Mouse (Mus musculus) MEL (cell line): ENCODE data around the gene Wrap73. TPM values are rescaled to one million over a fixed set of nuclear protein-coding genes. Genes with fewer than 3 reads are reported as not detected.

ENCODE experiments used
- DNase-seq: peaks from one replicate; pipeline ENCODE4 v3.0.0; 2011; ENCODE audit warnings: low read depth, low spot score
- H3K27ac ChIP-seq: 2 replicates; pipeline ENCODE4 v1.5.1; 2012; ENCODE audit warnings: low read depth, mild to moderate bottlenecking, control low read depth, low read length, moderate library complexity; ENCODE audit not compliant: control insufficient read depth
- H3K27me3 ChIP-seq, 2 experiments: fragments of 150-350 bp in 1 of 2; sonication (generic) in 1 of 2; 2 replicates each; pipeline ENCODE4 v1.6.1; 2012; ENCODE audit warnings: low read length in 2 of 2, mild to moderate bottlenecking in 2 of 2, improper control_type of control experiment in 1 of 2, moderate library complexity in 1 of 2; ENCODE audit not compliant: insufficient read depth in 2 of 2, control insufficient read depth in 1 of 2
- H3K36me3 ChIP-seq, 2 experiments: 2 replicates each; pipeline ENCODE4 v1.6.1; 2012 to 2014; ENCODE audit warnings: low read length in 2 of 2, improper control_type of control experiment in 1 of 2, inconsistent platforms in 1 of 2, mild to moderate bottlenecking in 1 of 2; ENCODE audit not compliant: insufficient read depth in 2 of 2, control insufficient read depth in 1 of 2
- H3K4me1 ChIP-seq, 2 experiments: fragments of 150-350 bp in 1 of 2; sonication (generic) in 1 of 2; 2 replicates each; pipeline ENCODE4 v1.6.1; 2012; ENCODE audit warnings: low read length in 2 of 2, improper control_type of control experiment in 1 of 2, mild to moderate bottlenecking in 1 of 2; ENCODE audit not compliant: insufficient read depth in 2 of 2, control insufficient read depth in 1 of 2
- H3K4me3 ChIP-seq, 2 experiments: fragments of 150-350 bp in 1 of 2; sonication (generic) in 1 of 2; 2 replicates each; pipeline ENCODE4 v1.5.1; 2012; ENCODE audit warnings: low read depth in 2 of 2, low read length in 2 of 2, mild to moderate bottlenecking in 2 of 2, moderate library complexity in 2 of 2, control low read depth in 1 of 2, improper control_type of control experiment in 1 of 2; ENCODE audit not compliant: control insufficient read depth in 1 of 2, insufficient read depth in 1 of 2
- H3K79me2 ChIP-seq: 2 replicates; pipeline ENCODE4 v1.6.1; 2012; ENCODE audit warnings: mild to moderate bottlenecking, low read length, moderate library complexity; ENCODE audit not compliant: control insufficient read depth, poor library complexity, insufficient read depth
- H3K9ac ChIP-seq: 2 replicates; pipeline ENCODE4 v1.6.1; 2012; ENCODE audit warnings: low read depth, mild to moderate bottlenecking, control low read depth, low read length, moderate library complexity; ENCODE audit not compliant: control insufficient read depth, poor library complexity, severe bottlenecking
- H3K9me3 ChIP-seq: fragments of 150-350 bp; sonication (generic); replicated peaks from 2 replicates; pipeline ENCODE4 v1.6.1; 2012; ENCODE audit warnings: mild to moderate bottlenecking, low read length, improper control_type of control experiment, moderate library complexity; ENCODE audit not compliant: insufficient read depth
- E2F4 ChIP-seq: IDR thresholded peaks from 2 replicates; pipeline ENCODE4 v1.6.1; 2011; ENCODE audit warnings: low read depth, low read length, improper control_type of control experiment, borderline replicate concordance
- ELF1 ChIP-seq: IDR thresholded peaks from 2 replicates; pipeline ENCODE4 v1.6.1; 2014; ENCODE audit warnings: low read depth, mild to moderate bottlenecking, inconsistent platforms, low read length, improper control_type of control experiment, moderate library complexity
- EP300 ChIP-seq, 2 experiments: IDR thresholded peaks; 2 replicates each; pipeline ENCODE4 v1.6.1; 2011; ENCODE audit warnings: improper control_type of control experiment in 2 of 2, low read length in 2 of 2, low read depth in 1 of 2, mild to moderate bottlenecking in 1 of 2
- ETS1 ChIP-seq: IDR thresholded peaks from 2 replicates; pipeline ENCODE4 v1.6.1; 2012; ENCODE audit warnings: low read depth, mild to moderate bottlenecking, inconsistent platforms, low read length, improper control_type of control experiment, moderate library complexity
- GATA1 ChIP-seq: IDR thresholded peaks from 2 replicates; pipeline ENCODE4 v1.6.1; 2011; ENCODE audit warnings: low read depth, low read length, improper control_type of control experiment
- KAT2A ChIP-seq: conservative IDR thresholded peaks from 2 replicates; pipeline ENCODE4 v1.6.1; 2012; ENCODE audit warnings: low read depth, low read length, improper control_type of control experiment, inconsistent platforms
- MAFK ChIP-seq: IDR thresholded peaks from 2 replicates; pipeline ENCODE4 v1.6.1; 2011; ENCODE audit warnings: low read depth, mild to moderate bottlenecking, low read length, improper control_type of control experiment, borderline replicate concordance
- MAX ChIP-seq: IDR thresholded peaks from 2 replicates; pipeline ENCODE4 v1.6.1; 2011; ENCODE audit warnings: low read length, improper control_type of control experiment
- MEF2A ChIP-seq: IDR thresholded peaks from 2 replicates; pipeline ENCODE4 v1.6.1; 2014; ENCODE audit warnings: low read depth, mild to moderate bottlenecking, inconsistent platforms, low read length, improper control_type of control experiment; ENCODE audit not compliant: poor library complexity, insufficient replicate concordance, severe bottlenecking; ENCODE audit errors: extremely low read depth
- MXI1 ChIP-seq: IDR thresholded peaks from 2 replicates; pipeline ENCODE4 v1.6.1; 2011; ENCODE audit warnings: mild to moderate bottlenecking, low read depth, low read length, improper control_type of control experiment
- MYB ChIP-seq: IDR thresholded peaks from 2 replicates; pipeline ENCODE4 v1.6.1; 2011; ENCODE audit warnings: mild to moderate bottlenecking, low read depth, low read length, improper control_type of control experiment
- MYC ChIP-seq: IDR thresholded peaks from 2 replicates; pipeline ENCODE4 v1.6.1; 2011; ENCODE audit warnings: low read depth, mild to moderate bottlenecking, low read length, improper control_type of control experiment, moderate library complexity
- NELFE ChIP-seq: IDR thresholded peaks from 2 replicates; pipeline ENCODE4 v1.6.1; 2011; ENCODE audit warnings: low read depth, low read length, improper control_type of control experiment
- POLR2AphosphoS5 ChIP-seq: IDR thresholded peaks from 2 replicates; pipeline ENCODE4 v1.6.1; 2012; ENCODE audit warnings: low read depth, borderline replicate concordance, mild to moderate bottlenecking, inconsistent platforms, low read length, moderate library complexity, mixed read lengths
- SMC3 ChIP-seq: IDR thresholded peaks from 2 replicates; pipeline ENCODE4 v1.6.1; 2011; ENCODE audit warnings: low read depth, low read length, improper control_type of control experiment
- UBTF ChIP-seq: IDR thresholded peaks from 2 replicates; pipeline ENCODE4 v1.6.1; 2012; ENCODE audit warnings: low read depth, mild to moderate bottlenecking, inconsistent platforms, low read length, improper control_type of control experiment, moderate library complexity, borderline replicate concordance; ENCODE audit not compliant: insufficient read depth
- USF1 ChIP-seq: IDR thresholded peaks from 2 replicates; pipeline ENCODE4 v1.6.1; 2014; ENCODE audit warnings: low read depth, mild to moderate bottlenecking, inconsistent platforms, low read length, improper control_type of control experiment, moderate library complexity
- ZMIZ1 ChIP-seq: IDR thresholded peaks from 2 replicates; pipeline ENCODE4 v1.6.1; 2012; ENCODE audit warnings: low read depth, mild to moderate bottlenecking, inconsistent platforms, low read length, improper control_type of control experiment, moderate library complexity
- polyA plus RNA-seq, 2 experiments: library from polyadenylated mRNA; stranded (reverse) in 1 of 2; unstranded in 1 of 2; fragments of >175 nt in 1 of 2; fragments of >200 nt in 1 of 2; gene quantifications; 2 replicates each; pipeline versions ENCODE4 v1.2.1 to v1.2.4; 2012; ENCODE audit warnings: low replicate concordance in 2 of 2, low read depth in 1 of 2; ENCODE audit not compliant: insufficient read length in 2 of 2, insufficient read depth in 1 of 2, missing spikeins in 1 of 2
- total RNA-seq: library from RNA; depleted of rRNA; stranded (reverse); fragments of 300-350 nt; gene quantifications from 2 replicates; pipeline ENCODE4 v1.2.3, GENCODE M21; 2012

The Wrap73 gene
- total and polyA plus RNA-seq, 3 experiments = 41.7 to 49.7 TPM; not detected in 1

GRCm38 (mm10) chr4:154119208-154119607 lies 23.0 kb upstream of the Wrap73 start:
- H3K79me2 ChIP-seq = no peaks in the 10 kb centered on the region
- H3K27me3 ChIP-seq = no peaks in the 10 kb centered on the region
- H3K27ac ChIP-seq = no peak overlapping the region
- H3K9ac ChIP-seq = no peak overlapping the region
- no peaks in the 10 kb centered on the region for H3K36me3 ChIP-seq
- TF ChIP-seq ETS1 (no peak), ZMIZ1 (no peak), USF1 (no peak)
- no peaks in the 10 kb centered on the region for H3K4me1 ChIP-seq
- no peak for DNase-seq
- no peak overlapping the region for H3K4me3 ChIP-seq
- H3K9me3 ChIP-seq = no peaks in the 10 kb centered on the region

GRCm38 (mm10) chr4:154121800-154122199 lies 20.4 kb upstream of the Wrap73 start:
- Histone ChIP-seq H3K36me3 (no peaks in the 10 kb centered on the region), H3K9me3 (no peaks in the 10 kb centered on the region), H3K27me3 (no peaks in the 10 kb centered on the region), H3K4me1 (no peaks in the 10 kb centered on the region), H3K79me2 (no peaks in the 10 kb centered on the region)
- DNase-seq = no peak
- no peak for TF ChIP-seq MYB
- TF ChIP-seq ETS1 = no peak
- no peak for TF ChIP-seq E2F4
- TF ChIP-seq ZMIZ1 = no peak
- TF ChIP-seq MAFK = no peak
- no peak for TF ChIP-seq GATA1
- no peak for TF ChIP-seq MYC
- no peak for TF ChIP-seq MEF2A
- no peak for TF ChIP-seq SMC3
- no peak for TF ChIP-seq POLR2AphosphoS5
- no peak for TF ChIP-seq NELFE
- no peak for TF ChIP-seq KAT2A
- no peak for TF ChIP-seq EP300 (IDR thresholded peaks at IDR 0.05; ENCODE audit: low read depth in 1 of 2, low read length in 2 of 2)
- no peak for TF ChIP-seq MAX
- TF ChIP-seq MXI1 = no peak
- no peak for TF ChIP-seq ELF1
- TF ChIP-seq UBTF = no peak
- TF ChIP-seq, all 39 proteins: peak for 0
- Histone ChIP-seq H3K4me3 (no peak overlapping the region), H3K27ac (no peak overlapping the region), H3K9ac (no peak overlapping the region)
